Mouse (Mus musculus) myocyte (in vitro differentiated cells): Measurements from ENCODE around the gene Ndc1. TPM values are rescaled to one million over a fixed set of nuclear protein-coding genes. Genes with fewer than 3 reads are reported as not detected.

ENCODE experiments used
- H3K27me3 ChIP-seq: one replicate; pipeline ENCODE4 v1.6.1; 2011; ENCODE audit not compliant: control insufficient read depth, insufficient read depth, insufficient read length
- H3K36me3 ChIP-seq: one replicate; pipeline ENCODE4 v1.6.1; 2011; ENCODE audit not compliant: control insufficient read depth, insufficient read depth
- H3K4me2 ChIP-seq: one replicate; pipeline ENCODE4 v1.6.1; 2011; ENCODE audit warnings: low read depth, control low read depth
- H3K4me3 ChIP-seq: one replicate; pipeline ENCODE4 v1.5.1; 2011; ENCODE audit warnings: mild to moderate bottlenecking, control low read depth, moderate library complexity
- H3K79me2 ChIP-seq: one replicate; pipeline ENCODE4 v1.6.1; 2011; ENCODE audit not compliant: control insufficient read depth, insufficient read depth
- H3ac ChIP-seq: one replicate; pipeline ENCODE4 v1.6.1; 2011; ENCODE audit not compliant: control insufficient read depth, insufficient read length
- CEBPB ChIP-seq: IDR thresholded peaks from 2 replicates; pipeline ENCODE4 v1.6.1; 2011; ENCODE audit warnings: mild to moderate bottlenecking, moderate library complexity; ENCODE audit not compliant: poor library complexity, insufficient read depth, severe bottlenecking
- E2F4 ChIP-seq: IDR thresholded peaks from one replicate; pipeline ENCODE4 v1.6.1; 2011; ENCODE audit warnings: mild to moderate bottlenecking, control low read depth, moderate library complexity; ENCODE audit not compliant: insufficient read depth
- MAX ChIP-seq: IDR thresholded peaks from one replicate; pipeline ENCODE4 v1.6.1; 2011; ENCODE audit warnings: low read depth, mild to moderate bottlenecking, control low read depth
- MYOD1 ChIP-seq, 3 experiments: IDR thresholded peaks; one replicate each; pipeline ENCODE4 v1.6.1; 2011; ENCODE audit warnings: control low read depth in 2 of 3, low read depth in 2 of 3, mild to moderate bottlenecking in 2 of 3, moderate library complexity in 1 of 3; ENCODE audit not compliant: insufficient read length in 2 of 3, control insufficient read depth in 1 of 3
- MYOG ChIP-seq, 3 experiments: IDR thresholded peaks; one replicate each; pipeline ENCODE4 v1.6.1; 2011; ENCODE audit warnings: control low read depth in 2 of 3, low read depth in 2 of 3, mild to moderate bottlenecking in 2 of 3; ENCODE audit not compliant: insufficient read length in 2 of 3, control insufficient read depth in 1 of 3, insufficient read depth in 1 of 3
- POLR2A ChIP-seq: IDR thresholded peaks from one replicate; pipeline ENCODE4 v1.6.1; 2011; ENCODE audit warnings: low read depth, mild to moderate bottlenecking, control low read depth, moderate library complexity; ENCODE audit not compliant: insufficient read length
- POLR2AphosphoS2 ChIP-seq: IDR thresholded peaks from one replicate; pipeline ENCODE4 v1.6.1; 2011; ENCODE audit warnings: low read depth, control low read depth; ENCODE audit not compliant: insufficient read length
- REST ChIP-seq: IDR thresholded peaks from one replicate; pipeline ENCODE4 v1.6.1; 2011; ENCODE audit warnings: mild to moderate bottlenecking, control low read depth, moderate library complexity; ENCODE audit not compliant: insufficient read depth, insufficient read length
- SRF ChIP-seq: IDR thresholded peaks from one replicate; pipeline ENCODE4 v1.6.1; 2011; ENCODE audit warnings: low read depth; ENCODE audit not compliant: control insufficient read depth, insufficient read length
- TCF12 ChIP-seq: IDR thresholded peaks from one replicate; pipeline ENCODE4 v1.6.1; 2011; ENCODE audit warnings: mild to moderate bottlenecking, control low read depth; ENCODE audit not compliant: poor library complexity, insufficient read depth, severe bottlenecking
- TCF3 ChIP-seq: IDR thresholded peaks from one replicate; pipeline ENCODE4 v1.6.1; 2011; ENCODE audit warnings: low read depth, control low read depth; ENCODE audit not compliant: insufficient read length
- USF1 ChIP-seq: IDR thresholded peaks from one replicate; pipeline ENCODE4 v1.6.1; 2011; ENCODE audit warnings: low read depth, mild to moderate bottlenecking, control low read depth, moderate library complexity
- polyA plus RNA-seq: library from polyadenylated mRNA; unstranded; fragments of >200 nt; fragmentation: generic; extraction: Trizol; gene quantifications from one replicate; pipeline ENCODE4 v1.2.1, GENCODE M21; 2012; ENCODE audit warnings: missing spikeins

Ndc1 gene
- polyA plus RNA-seq, 1 experiment, result 10.9 TPM

GRCm38 (mm10) chr4:107388291-107388690 is 20.7 kb downstream of the Ndc1 start:
- no peaks in the 10 kb centered on the region for H3K79me2 ChIP-seq
- no peak overlapping the region for H3ac ChIP-seq
- H3K27me3 ChIP-seq, result no peaks in the 10 kb centered on the region
- no peak overlapping the region for H3K4me3 ChIP-seq
- TF ChIP-seq MAX (no peak), MYOD1 (IDR thresholded peaks at IDR 0.05; ENCODE audit: control insufficient read depth in 1 of 3, insufficient read length in 2 of 3, low read depth in 2 of 3) (no peak), TCF12 (no peak), POLR2AphosphoS2 (no peak), CEBPB (no peak)
- H3K36me3 ChIP-seq, result peaks cover 68% of the 10 kb centered on the region
- H3K4me2 ChIP-seq, result no peak overlapping the region

- peaks cover 64% of the 10 kb centered on the region for H3K36me3 ChIP-seq
- no peak overlapping the region for H3ac ChIP-seq
- no peaks in the 10 kb centered on the region for H3K79me2 ChIP-seq
- H3K4me2 ChIP-seq, result no peak overlapping the region
- no peaks in the 10 kb centered on the region for H3K27me3 ChIP-seq
- no peak for TF ChIP-seq POLR2A
- no peak for TF ChIP-seq SRF
- no peak for TF ChIP-seq USF1
- TF ChIP-seq MAX, result no peak
- TF ChIP-seq CEBPB, result no peak
- no peak for TF ChIP-seq MYOG (IDR thresholded peaks at IDR 0.05; ENCODE audit: control insufficient read depth in 1 of 3, insufficient read depth in 1 of 3, insufficient read length in 2 of 3, low read depth in 2 of 3)
- TF ChIP-seq TCF12, result no peak
- TF ChIP-seq REST, result no peak
- no peak for TF ChIP-seq MYOD1 (IDR thresholded peaks at IDR 0.05; ENCODE audit: control insufficient read depth in 1 of 3, insufficient read length in 2 of 3, low read depth in 2 of 3)
- no peak for TF ChIP-seq TCF3
- TF ChIP-seq E2F4, result no peak
- TF ChIP-seq POLR2AphosphoS2, result no peak
- H3K4me3 ChIP-seq, result no peak overlapping the region
These were observed 21.8 kb downstream of the Ndc1 start for GRCm38 (mm10) chr4:107389345-107389744.

GRCm38 (mm10) chr4:107393771-107394170 is 26.2 kb downstream of the Ndc1 start:
- H3K4me3 ChIP-seq, result no peak overlapping the region
- H3K4me2 ChIP-seq, result no peak overlapping the region
- no peaks in the 10 kb centered on the region for H3K27me3 ChIP-seq
- no peaks in the 10 kb centered on the region for H3K79me2 ChIP-seq
- no peak overlapping the region for H3ac ChIP-seq
- no peak for TF ChIP-seq MYOG (IDR thresholded peaks at IDR 0.05; ENCODE audit: control insufficient read depth in 1 of 3, insufficient read depth in 1 of 3, insufficient read length in 2 of 3, low read depth in 2 of 3)
- TF ChIP-seq MAX, result no peak
- no peak for TF ChIP-seq MYOD1 (IDR thresholded peaks at IDR 0.05; ENCODE audit: control insufficient read depth in 1 of 3, insufficient read length in 2 of 3, low read depth in 2 of 3)
- TF ChIP-seq TCF3, result no peak
- TF ChIP-seq POLR2A, result no peak
- TF ChIP-seq USF1, result no peak
- no peak for TF ChIP-seq POLR2AphosphoS2
- TF ChIP-seq REST, result no peak
- no peak for TF ChIP-seq CEBPB
- no peak for TF ChIP-seq TCF12
- TF ChIP-seq SRF, result no peak
- TF ChIP-seq E2F4, result no peak
- peaks cover 46% of the 10 kb centered on the region for H3K36me3 ChIP-seq

- H3ac ChIP-seq, result no peak overlapping the region
- H3K36me3 ChIP-seq, result peaks cover 5% of the 10 kb centered on the region
- H3K4me2 ChIP-seq, result no peak overlapping the region
- H3K79me2 ChIP-seq, result no peaks in the 10 kb centered on the region
- H3K27me3 ChIP-seq, result no peaks in the 10 kb centered on the region
- TF ChIP-seq TCF3 (no peak), SRF (no peak), MAX (no peak), USF1 (no peak), TCF12 (no peak), POLR2A (no peak), CEBPB (no peak), MYOG (IDR thresholded peaks at IDR 0.05; ENCODE audit: control insufficient read depth in 1 of 3, insufficient read depth in 1 of 3, insufficient read length in 2 of 3, low read depth in 2 of 3) (no peak), E2F4 (no peak), POLR2AphosphoS2 (no peak), REST (no peak), MYOD1 (IDR thresholded peaks at IDR 0.05; ENCODE audit: control insufficient read depth in 1 of 3, insufficient read length in 2 of 3, low read depth in 2 of 3) (no peak)
- no peak overlapping the region for H3K4me3 ChIP-seq
These were observed 52.6 kb downstream of the Ndc1 start for GRCm38 (mm10) chr4:107420202-107420601.

DNA sequence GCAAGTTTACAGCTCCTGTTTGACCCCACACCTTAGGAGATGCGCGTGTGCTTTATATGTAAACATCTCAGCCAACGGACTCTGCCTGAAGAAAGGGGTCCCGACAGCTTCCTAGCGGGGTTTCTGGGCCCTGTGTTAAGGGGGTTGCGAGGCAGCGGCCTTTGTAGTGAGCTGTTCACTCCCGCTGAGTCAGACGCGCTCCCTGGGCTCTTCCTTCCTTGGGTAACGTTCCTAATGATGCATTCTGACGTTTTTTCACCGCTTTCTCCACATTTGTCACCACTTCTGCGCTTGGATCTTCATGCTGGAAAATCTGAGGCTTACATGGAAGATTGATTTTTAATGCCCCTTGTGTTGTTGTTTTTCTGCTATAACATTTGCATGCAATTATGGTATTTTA is 54.1 kb downstream of the Ndc1 start:
- Histone ChIP-seq H3ac (no peak overlapping the region), H3K36me3 (peaks cover 5% of the 10 kb centered on the region), H3K79me2 (no peaks in the 10 kb centered on the region), H3K4me2 (no peak overlapping the region), H3K4me3 (no peak overlapping the region), H3K27me3 (no peaks in the 10 kb centered on the region)
- TF ChIP-seq POLR2A, result no peak
- no peak for TF ChIP-seq SRF
- no peak for TF ChIP-seq MAX
- TF ChIP-seq MYOG (IDR thresholded peaks at IDR 0.05; ENCODE audit: control insufficient read depth in 1 of 3, insufficient read depth in 1 of 3, insufficient read length in 2 of 3, low read depth in 2 of 3), result no peak
- TF ChIP-seq CEBPB, result no peak
- no peak for TF ChIP-seq TCF12
- TF ChIP-seq USF1, result no peak
- TF ChIP-seq MYOD1 (IDR thresholded peaks at IDR 0.05; ENCODE audit: control insufficient read depth in 1 of 3, insufficient read length in 2 of 3, low read depth in 2 of 3), result no peak
- TF ChIP-seq E2F4, result no peak
